Mouse (Mus musculus) thymus, adult 2 months (tissue): ENCODE data around the gene Cer1. TPM values are rescaled to one million over a fixed set of nuclear protein-coding genes. Genes with fewer than 3 reads are reported as not detected.

ENCODE experiments used
- DNase-seq: peaks from one replicate; pipeline ENCODE4 v3.0.0; 2021
- H3K27ac ChIP-seq: fragments of 200-500 bp; 2 replicates; pipeline ENCODE4 v1.5.1; 2012; ENCODE audit warnings: low read length, control low read depth; ENCODE audit not compliant: control insufficient read depth, insufficient read depth
- H3K27me3 ChIP-seq: fragments of 200-500 bp; 2 replicates; pipeline ENCODE4 v1.6.1; 2012; ENCODE audit warnings: mild to moderate bottlenecking, low read length, moderate library complexity, mixed read lengths; ENCODE audit not compliant: control insufficient read depth, insufficient read depth
- H3K36me3 ChIP-seq: fragments of 200-500 bp; 2 replicates; pipeline ENCODE4 v1.6.1; 2012; ENCODE audit warnings: mild to moderate bottlenecking, low read length, moderate library complexity; ENCODE audit not compliant: control insufficient read depth, insufficient read depth
- H3K4me1 ChIP-seq: fragments of 200-500 bp; replicated peaks from 2 replicates; pipeline ENCODE4 v1.6.1; 2012; ENCODE audit warnings: low read length; ENCODE audit not compliant: control insufficient read depth, insufficient read depth
- H3K4me3 ChIP-seq: fragments of 200-500 bp; 2 replicates; pipeline ENCODE4 v1.5.1; 2012; ENCODE audit warnings: mild to moderate bottlenecking, low read length, control low read depth, moderate library complexity; ENCODE audit not compliant: control insufficient read depth, insufficient read depth
- CTCF ChIP-seq: fragments of 200-500 bp; IDR thresholded peaks from 2 replicates; pipeline ENCODE4 v1.5.1; 2012; ENCODE audit warnings: mild to moderate bottlenecking, control low read depth, low read length, moderate library complexity, borderline replicate concordance; ENCODE audit not compliant: control insufficient read depth, poor library complexity, insufficient read depth; ENCODE audit errors: extremely low read depth
- POLR2A ChIP-seq: fragments of 200-500 bp; IDR thresholded peaks from 2 replicates; pipeline ENCODE4 v1.6.1; 2012; ENCODE audit warnings: mild to moderate bottlenecking, low read length, control low read depth, moderate library complexity; ENCODE audit not compliant: control insufficient read depth, poor library complexity, insufficient read depth; ENCODE audit errors: extremely low read depth
- WGBS: fragments of 180-500 bp; shearing (Covaris S2); methylation state at CpG from one replicate; pipeline ENCODE4 v1.1.7; 2018; 5-methylcytosine and 5-hydroxymethylcytosine counted together
- polyA plus RNA-seq: library from polyadenylated mRNA; depleted of rRNA; stranded (reverse); fragments of >200 nt; gene quantifications from 2 replicates; pipeline ENCODE4 v1.2.3, GENCODE M21; 2012; rRNA removed

The Cer1 gene
- polyA plus RNA-seq, 1 experiment, result not detected

GRCm38 (mm10) chr4:82837526-82838240 is 47.3 kb downstream of the Cer1 start:
- 74% methylated on average over 3 of the region's 3 CpGs for WGBS

More at GRCm38 (mm10) chr4:82837526-82838240, 47.3 kb downstream of the Cer1 start:
- no peak for DNase-seq
- no peak overlapping the region for H3K4me3 ChIP-seq
- peaks cover 3% of the 10 kb centered on the region for H3K36me3 ChIP-seq
- TF ChIP-seq CTCF (no peak), POLR2A (no peak)
- H3K4me1 ChIP-seq, result no peaks in the 10 kb centered on the region
- no peaks in the 10 kb centered on the region for H3K27me3 ChIP-seq
- no peak overlapping the region for H3K27ac ChIP-seq

Other genes starting within 250 kb of the Cer1 start
- gene Nfib, start 179.4 kb downstream of the Cer1 start, polyA plus RNA-seq, result 2.8 and 3.9 TPM in 2 replicates
- gene Zdhhc21, start 25.2 kb downstream of the Cer1 start, polyA plus RNA-seq, result 7.4 and 9.3 TPM in 2 replicates
- gene Frem1, start 167.2 kb upstream of the Cer1 start, polyA plus RNA-seq, result 0.19 and 0.24 TPM in 2 replicates